Mouse (Mus musculus) CH12.LX (cell line): Measurements from ENCODE around the gene AI464131. TPM values are rescaled to one million over a fixed set of nuclear protein-coding genes. Genes with fewer than 3 reads are reported as not detected.

Experiments
- DNase-seq: peaks from one replicate; pipeline ENCODE4 v3.0.0-alpha.2; 2013; ENCODE audit errors: extremely low read depth
- H3K27ac ChIP-seq: 2 replicates; pipeline ENCODE4 v1.5.1; 2012; ENCODE audit warnings: low read depth, mild to moderate bottlenecking, control low read depth, moderate library complexity; ENCODE audit not compliant: insufficient read depth
- H3K27me3 ChIP-seq: replicated peaks from 2 replicates; pipeline ENCODE3; 2012; ENCODE audit warnings: inconsistent platforms
- H3K36me3 ChIP-seq, 2 experiments: replicated peaks in 1 of 2; 2 replicates each; pipeline versions ENCODE3 to v1.6.1; 2012; ENCODE audit warnings: inconsistent platforms in 1 of 2, low read length in 1 of 2, mild to moderate bottlenecking in 1 of 2, mixed read lengths in 1 of 2, moderate library complexity in 1 of 2; ENCODE audit not compliant: control insufficient read depth in 1 of 2, insufficient read depth in 1 of 2
- H3K4me1 ChIP-seq, 2 experiments: 2 replicates each; pipeline ENCODE4 v1.6.1; 2012; ENCODE audit warnings: inconsistent platforms in 1 of 2, moderate library complexity in 1 of 2; ENCODE audit not compliant: insufficient read depth in 2 of 2, control insufficient read depth in 1 of 2
- H3K4me2 ChIP-seq: 2 replicates; pipeline ENCODE4 v1.6.1; 2012; ENCODE audit warnings: low read depth, mild to moderate bottlenecking, control low read depth; ENCODE audit not compliant: poor library complexity, insufficient read depth, severe bottlenecking
- H3K4me3 ChIP-seq, 3 experiments: fragments of 150-350 bp in 1 of 3; sonication (generic) in 1 of 3; replicated peaks in 1 of 3; 2 replicates each; pipeline versions ENCODE3 to v1.5.1; 2011 to 2012; ENCODE audit warnings: low read depth in 2 of 3, low read length in 2 of 3, mild to moderate bottlenecking in 2 of 3, moderate library complexity in 2 of 3, control low read depth in 1 of 3, improper control_type of control experiment in 1 of 3, inconsistent platforms in 1 of 3, mixed read lengths in 1 of 3; ENCODE audit not compliant: poor library complexity in 1 of 3
- H3K79me2 ChIP-seq: replicated peaks from 2 replicates; pipeline ENCODE4 v1.6.1; 2012; ENCODE audit warnings: mild to moderate bottlenecking, moderate library complexity; ENCODE audit not compliant: control insufficient read depth, poor library complexity, insufficient read depth, severe bottlenecking; ENCODE audit errors: extremely low read depth
- H3K9ac ChIP-seq: 2 replicates; pipeline ENCODE4 v1.6.1; 2012; ENCODE audit warnings: low read depth, mild to moderate bottlenecking, control low read depth, moderate library complexity; ENCODE audit not compliant: insufficient read depth
- H3K9me3 ChIP-seq: replicated peaks from 2 replicates; pipeline ENCODE3; 2012; ENCODE audit warnings: low read length, inconsistent platforms, mixed read lengths
- BHLHE40 ChIP-seq: IDR thresholded peaks from 2 replicates; pipeline ENCODE4 v1.6.1; 2011; ENCODE audit warnings: mild to moderate bottlenecking, low read depth, low read length, improper control_type of control experiment
- CHD1 ChIP-seq: IDR thresholded peaks from 2 replicates; pipeline ENCODE4 v1.6.1; 2012; ENCODE audit warnings: low read depth, low read length, improper control_type of control experiment, inconsistent platforms
- CHD2 ChIP-seq: IDR thresholded peaks from 2 replicates; pipeline ENCODE4 v1.6.1; 2011; ENCODE audit warnings: low read length, improper control_type of control experiment
- CTCF ChIP-seq, 2 experiments: IDR thresholded peaks in 1 of 2; conservative IDR thresholded peaks in 1 of 2; 2 replicates each; pipeline ENCODE4 v1.5.1; 2011 to 2012; ENCODE audit warnings: low read depth in 2 of 2, low read length in 2 of 2, improper control_type of control experiment in 1 of 2, inconsistent platforms in 1 of 2, mild to moderate bottlenecking in 1 of 2, moderate library complexity in 1 of 2
- E2F4 ChIP-seq: IDR thresholded peaks from 2 replicates; pipeline ENCODE4 v1.6.1; 2011; ENCODE audit warnings: low read depth, low read length, improper control_type of control experiment; ENCODE audit not compliant: insufficient replicate concordance
- ELF1 ChIP-seq: IDR thresholded peaks from 2 replicates; pipeline ENCODE4 v1.6.1; 2014; ENCODE audit warnings: low read depth, mild to moderate bottlenecking, inconsistent platforms, low read length, improper control_type of control experiment
- EP300 ChIP-seq: IDR thresholded peaks from 2 replicates; pipeline ENCODE4 v1.6.1; 2011; ENCODE audit warnings: low read length, improper control_type of control experiment
- ETS1 ChIP-seq: conservative IDR thresholded peaks from 2 replicates; pipeline ENCODE4 v1.6.1; 2012; ENCODE audit warnings: low read depth, mild to moderate bottlenecking, inconsistent platforms, low read length, improper control_type of control experiment, moderate library complexity
- GABPA ChIP-seq: IDR thresholded peaks from 2 replicates; pipeline ENCODE4 v1.6.1; 2012; ENCODE audit warnings: low read depth, low read length, improper control_type of control experiment, inconsistent platforms; ENCODE audit not compliant: insufficient replicate concordance
- HCFC1 ChIP-seq: IDR thresholded peaks from 2 replicates; pipeline ENCODE4 v1.6.1; 2012; ENCODE audit warnings: low read depth, mild to moderate bottlenecking, inconsistent platforms, low read length, improper control_type of control experiment
- IRF4 ChIP-seq: IDR thresholded peaks from 2 replicates; pipeline ENCODE4 v1.6.1; 2014; ENCODE audit warnings: low read depth, mild to moderate bottlenecking, inconsistent platforms, low read length, improper control_type of control experiment
- JUN ChIP-seq: IDR thresholded peaks from 2 replicates; pipeline ENCODE4 v1.6.1; 2011; ENCODE audit warnings: low read depth, mild to moderate bottlenecking, low read length, improper control_type of control experiment, moderate library complexity; ENCODE audit not compliant: insufficient read depth
- KAT2A ChIP-seq: IDR thresholded peaks from 2 replicates; pipeline ENCODE4 v1.6.1; 2012; ENCODE audit warnings: low read length, improper control_type of control experiment, inconsistent platforms; ENCODE audit not compliant: insufficient replicate concordance
- MAX ChIP-seq: IDR thresholded peaks from 2 replicates; pipeline ENCODE4 v1.6.1; 2011; ENCODE audit warnings: low read length, improper control_type of control experiment
- MEF2A ChIP-seq: IDR thresholded peaks from 2 replicates; pipeline ENCODE4 v1.6.1; 2014; ENCODE audit warnings: low read depth, mild to moderate bottlenecking, inconsistent platforms, low read length, improper control_type of control experiment, borderline replicate concordance
- MXI1 ChIP-seq: IDR thresholded peaks from 2 replicates; pipeline ENCODE4 v1.6.1; 2011; ENCODE audit warnings: mild to moderate bottlenecking, low read depth, low read length, improper control_type of control experiment
- MYC ChIP-seq: IDR thresholded peaks from 2 replicates; pipeline ENCODE4 v1.6.1; 2011; ENCODE audit warnings: low read depth, mild to moderate bottlenecking, improper control_type of control experiment, low read length
- NRF1 ChIP-seq: IDR thresholded peaks from 2 replicates; pipeline ENCODE4 v1.6.1; 2014; ENCODE audit warnings: low read depth, mild to moderate bottlenecking, inconsistent platforms, low read length, improper control_type of control experiment, moderate library complexity
- POLR2A ChIP-seq: IDR thresholded peaks from 2 replicates; pipeline ENCODE4 v1.6.1; 2011; ENCODE audit warnings: low read depth, mild to moderate bottlenecking, improper control_type of control experiment, low read length
- POLR2AphosphoS2 ChIP-seq: IDR thresholded peaks from 2 replicates; pipeline ENCODE4 v1.6.1; 2011; ENCODE audit warnings: low read depth, low read length, improper control_type of control experiment
- RAD21 ChIP-seq: IDR thresholded peaks from 2 replicates; pipeline ENCODE4 v1.6.1; 2011; ENCODE audit warnings: low read depth, mild to moderate bottlenecking, low read length, improper control_type of control experiment, moderate library complexity
- RCOR1 ChIP-seq: conservative IDR thresholded peaks from 2 replicates; pipeline ENCODE4 v1.6.1; 2012; ENCODE audit warnings: low read depth, mild to moderate bottlenecking, inconsistent platforms, low read length, improper control_type of control experiment
- SMC3 ChIP-seq: IDR thresholded peaks from 2 replicates; pipeline ENCODE4 v1.6.1; 2011; ENCODE audit warnings: low read depth, low read length, improper control_type of control experiment
- TCF12 ChIP-seq: IDR thresholded peaks from 2 replicates; pipeline ENCODE4 v1.6.1; 2014; ENCODE audit warnings: low read depth, mild to moderate bottlenecking, inconsistent platforms, low read length, improper control_type of control experiment
- USF1 ChIP-seq: IDR thresholded peaks from 2 replicates; pipeline ENCODE4 v1.6.1; 2014; ENCODE audit warnings: low read depth, mild to moderate bottlenecking, inconsistent platforms, low read length, improper control_type of control experiment
- dilution Hi-C: fragments of 300-500 bp; cut with MboI; formaldehyde crosslinking; loops from 2 replicates; pipeline ENCODE4 v1.14.3; 2020; ENCODE audit warnings: low sequenced_read_pairs; ENCODE audit not compliant: extremely low pct_unique_long_range_greater_than_20kb, extremely low pct_ligation_motif_present
- in situ Hi-C: fragments of 300-500 bp; cut with MboI; formaldehyde crosslinking; loops from 3 replicates; pipeline ENCODE4 v1.14.3; 2019; ENCODE audit warnings: low sequenced_read_pairs, low pct_ligation_motif_present, low pct_unique_long_range_greater_than_20kb, mixed read lengths
- polyA plus RNA-seq: library from polyadenylated mRNA; unstranded; fragments of >175 nt; gene quantifications from 2 replicates; pipeline ENCODE4 v1.2.1, GENCODE M21; 2012; ENCODE audit warnings: low read depth; ENCODE audit not compliant: insufficient read length
- total RNA-seq, 2 experiments: library from RNA; depleted of rRNA; stranded (reverse); fragments of 300-350 nt in 1 of 2; fragments of >200 nt in 1 of 2; gene quantifications; 2 replicates each; pipeline ENCODE4 v1.2.3; 2012 to 2014

Gene AI464131
- total and polyA plus RNA-seq, 3 experiments: 0.04 to 0.10 TPM; not detected in 1

GRCm38 (mm10) chr4:41480254-41480653 is 22.6 kb downstream of the AI464131 start:
- dilution Hi-C loops: no loop called here
- H3K36me3 ChIP-seq: peaks cover 8 to 43% of the 10 kb centered on the region in 2 experiments
- TF ChIP-seq MXI1 (no peak), SMC3 (no peak), ETS1 (no peak), NRF1 (no peak), CHD2 (no peak), MEF2A (no peak), MYC (no peak), HCFC1 (no peak), CTCF (conservative IDR thresholded peaks at IDR 0.05 in 1 of 2, IDR thresholded peaks at IDR 0.05 in 1 of 2; ENCODE audit: low read depth in 2 of 2, low read length in 2 of 2) (no peak), BHLHE40 (no peak), POLR2A (no peak), RCOR1 (no peak)

GRCm38 (mm10) chr4:41479456-41479804 is 23.4 kb downstream of the AI464131 start:
- dilution Hi-C loops (no loop called here), in situ Hi-C loops (no loop called here)
- Histone ChIP-seq H3K9ac (no peak overlapping the region), H3K79me2 (no peaks in the 10 kb centered on the region), H3K4me1 (no peaks in the 10 kb centered on the region), H3K4me2 (no peak overlapping the region), H3K36me3 (peaks cover 8 to 43% of the 10 kb centered on the region in 2 experiments), H3K9me3 (no peaks in the 10 kb centered on the region), H3K27me3 (no peaks in the 10 kb centered on the region), H3K4me3 (no peak overlapping the region), H3K27ac (no peak overlapping the region)
- DNase-seq: no peak
- TF ChIP-seq SMC3 (no peak), BHLHE40 (no peak), RCOR1 (no peak), MXI1 (no peak), GABPA (no peak), RAD21 (no peak), ETS1 (no peak), MYC (no peak), KAT2A (no peak), JUN (no peak), USF1 (no peak), ELF1 (no peak), IRF4 (no peak), CHD1 (no peak), MAX (no peak), EP300 (no peak), POLR2AphosphoS2 (no peak), TCF12 (no peak), E2F4 (no peak)

More at GRCm38 (mm10) chr4:41480254-41480653, 22.6 kb downstream of the AI464131 start:
- no peaks in the 10 kb centered on the region for H3K9me3 ChIP-seq
- in situ Hi-C loops: no loop called here
- H3K4me3 ChIP-seq: no peak overlapping the region
- H3K4me2 ChIP-seq: no peak overlapping the region
- H3K4me1 ChIP-seq: no peaks in the 10 kb centered on the region
- no peaks in the 10 kb centered on the region for H3K27me3 ChIP-seq
- no peak overlapping the region for H3K9ac ChIP-seq
- no peaks in the 10 kb centered on the region for H3K79me2 ChIP-seq
- DNase-seq: no peak
- H3K27ac ChIP-seq: no peak overlapping the region
